Mouse (Mus musculus) layer of hippocampus, adult 2 months (tissue): Measurements from ENCODE around the gene Phc1. TPM values are rescaled to one million over a fixed set of nuclear protein-coding genes. Genes with fewer than 3 reads are reported as not detected.
A peak's percentile ranks its signal among the peaks of the same experiment; 100 is the strongest.

Experiments used
- DNase-seq, 2 experiments: peaks; one replicate each; pipeline ENCODE4 v3.0.0; 2022; ENCODE audit warnings: low spot score in 2 of 2
- H3K27ac ChIP-seq: fragments of 200-600 bp; 2 replicates; pipeline ENCODE4 v1.8.1; 2022
- H3K4me3 ChIP-seq: fragments of 200-600 bp; 2 replicates; pipeline ENCODE4 v1.8.1; 2022; ENCODE audit warnings: mild to moderate bottlenecking
- CTCF ChIP-seq: fragments of 200-600 bp; conservative IDR thresholded peaks from 2 replicates; pipeline ENCODE4 v1.8.1; 2022; ENCODE audit warnings: antibody characterized with exemption, mild to moderate bottlenecking, moderate library complexity
- total RNA-seq, 2 experiments: library from RNA; stranded (reverse); gene quantifications; 2 replicates each; pipeline ENCODE4 v1.2.3; 2021

Gene Phc1
- total RNA-seq, 2 experiments from 2014 or later, result 63.7 to 71.1 TPM

GRCm38 (mm10) chr6:122346399-122346798 is 6.0 kb upstream of the Phc1 start:
- no peak for DNase-seq
- Histone ChIP-seq H3K4me3 (no peak overlapping the region), H3K27ac (no peak overlapping the region)
- TF ChIP-seq CTCF, result no peak

GRCm38 (mm10) chr6:122345731-122346130 is 5.4 kb upstream of the Phc1 start:
- DNase-seq, result no peak
- H3K4me3 ChIP-seq, result no peak overlapping the region
- H3K27ac ChIP-seq, result no peak overlapping the region
- TF ChIP-seq CTCF, result no peak

GRCm38 (mm10) chr6:122344386-122345116 is 4.2 kb upstream of the Phc1 start:
- no peak overlapping the region for H3K4me3 ChIP-seq
- no peak for TF ChIP-seq CTCF
- DNase-seq, result no peak
- no peak overlapping the region for H3K27ac ChIP-seq

- Histone ChIP-seq H3K27ac (no peak overlapping the region), H3K4me3 (no peak overlapping the region)
- TF ChIP-seq CTCF, result no peak
- no peak for DNase-seq
Measured at GRCm38 (mm10) chr6:122343719-122344118, 3.4 kb upstream of the Phc1 start.

- no peak overlapping the region for H3K27ac ChIP-seq
- no peak for DNase-seq
- H3K4me3 ChIP-seq, result no peak overlapping the region
- TF ChIP-seq CTCF, result no peak
Measured at GRCm38 (mm10) chr6:122342125-122342524, 1.8 kb upstream of the Phc1 start.

GRCm38 (mm10) chr6:122341038-122341810 is 863 bp upstream of the Phc1 start:
- no peak for DNase-seq
- no peak for TF ChIP-seq CTCF
- Histone ChIP-seq H3K27ac (no peak overlapping the region), H3K4me3 (no peak overlapping the region)

- DNase-seq, result peak; percentile 61 to 77
- peak overlapping the region; percentile 74 for H3K4me3 ChIP-seq
- TF ChIP-seq CTCF, result peak; percentile 32; the same call in 1 of the 2 replicates
- H3K27ac ChIP-seq, result peak overlapping the region; percentile 91
Measured at GRCm38 (mm10) chr6:122339648-122340341, 566 bp downstream of the Phc1 start.

GRCm38 (mm10) chr6:122339047-122339647 is 1.2 kb downstream of the Phc1 start:
- peak overlapping the region; percentile 61 for H3K4me3 ChIP-seq
- no peak for TF ChIP-seq CTCF
- peak overlapping the region; percentile 91 for H3K27ac ChIP-seq
- peak; percentile 52 to 53 for DNase-seq

- TF ChIP-seq CTCF, result no peak
- H3K4me3 ChIP-seq, result no peak overlapping the region; the same call in 1 of the 2 replicates
- no peak overlapping the region for H3K27ac ChIP-seq
- DNase-seq, result no peak
Measured at GRCm38 (mm10) chr6:122337546-122337945, 2.8 kb downstream of the Phc1 start.

- no peak for TF ChIP-seq CTCF
- DNase-seq, result no peak
- peak overlapping the region; percentile 15; the same call in 1 of the 2 replicates for H3K4me3 ChIP-seq
- H3K27ac ChIP-seq, result peak overlapping the region; percentile 43; the same call in 1 of the 2 replicates
Measured at GRCm38 (mm10) chr6:122334786-122335340, 5.5 kb downstream of the Phc1 start.

- peak overlapping the region; percentile 53 for H3K27ac ChIP-seq
- DNase-seq, result no peak
- no peak for TF ChIP-seq CTCF
Measured at GRCm38 (mm10) chr6:122333081-122333612, 7.2 kb downstream of the Phc1 start.

GRCm38 (mm10) chr6:122325361-122325975 is 14.9 kb downstream of the Phc1 start:
- DNase-seq, result no peak
- no peak for TF ChIP-seq CTCF
- H3K4me3 ChIP-seq, result no peak overlapping the region
- H3K27ac ChIP-seq, result no peak overlapping the region

More at GRCm38 (mm10) chr6:122333081-122333612, 7.2 kb downstream of the Phc1 start:
- no peak overlapping the region for H3K4me3 ChIP-seq
